Mouse (Mus musculus) cerebellum, adult 2 months (tissue): ENCODE measurements around the gene Slc26a1. TPM values are rescaled to one million over a fixed set of nuclear protein-coding genes. Genes with fewer than 3 reads are reported as not detected.

Source experiments
- DNase-seq, 2 experiments: peaks; one replicate each; pipeline ENCODE4 v3.0.0; 2021
- H3K27ac ChIP-seq: fragments of 200-500 bp; 2 replicates; pipeline ENCODE4 v1.5.1; 2012; ENCODE audit warnings: low read length, control low read depth, inconsistent platforms; ENCODE audit not compliant: insufficient read depth
- H3K27me3 ChIP-seq: fragments of 200-500 bp; 2 replicates; pipeline ENCODE4 v1.6.1; 2012; ENCODE audit warnings: inconsistent platforms, mild to moderate bottlenecking, low read length, moderate library complexity; ENCODE audit not compliant: control insufficient read depth, insufficient read depth
- H3K4me1 ChIP-seq: fragments of 200-500 bp; 2 replicates; pipeline ENCODE4 v1.6.1; 2011; ENCODE audit warnings: low read length; ENCODE audit not compliant: control insufficient read depth, insufficient read depth
- H3K4me3 ChIP-seq: fragments of 200-500 bp; replicated peaks from 2 replicates; pipeline ENCODE3; 2011; ENCODE audit warnings: mild to moderate bottlenecking, low read depth, low read length, control low read depth; ENCODE audit not compliant: insufficient read depth
- CTCF ChIP-seq: fragments of 200-500 bp; IDR thresholded peaks from 2 replicates; pipeline ENCODE4 v1.5.1; 2011; ENCODE audit warnings: low read depth, mild to moderate bottlenecking, control low read depth, low read length, moderate library complexity, borderline replicate concordance; ENCODE audit not compliant: insufficient read depth
- POLR2A ChIP-seq: fragments of 200-500 bp; IDR thresholded peaks from 2 replicates; pipeline ENCODE4 v1.6.1; 2011; ENCODE audit warnings: low read length, control low read depth, borderline replicate concordance; ENCODE audit not compliant: insufficient read depth
- WGBS: fragments of 180-500 bp; shearing (Covaris S2); methylation state at CpG from one replicate; pipeline ENCODE4 v1.1.7; 2018; 5-methylcytosine and 5-hydroxymethylcytosine counted together
- polyA plus RNA-seq: library from polyadenylated mRNA; depleted of rRNA; stranded (reverse); fragments of >200 nt; gene quantifications from 2 replicates; pipeline ENCODE4 v1.2.3, GENCODE M21; 2012

Gene Slc26a1
- polyA plus RNA-seq, 1 experiment, result 1.7 TPM

DNA sequence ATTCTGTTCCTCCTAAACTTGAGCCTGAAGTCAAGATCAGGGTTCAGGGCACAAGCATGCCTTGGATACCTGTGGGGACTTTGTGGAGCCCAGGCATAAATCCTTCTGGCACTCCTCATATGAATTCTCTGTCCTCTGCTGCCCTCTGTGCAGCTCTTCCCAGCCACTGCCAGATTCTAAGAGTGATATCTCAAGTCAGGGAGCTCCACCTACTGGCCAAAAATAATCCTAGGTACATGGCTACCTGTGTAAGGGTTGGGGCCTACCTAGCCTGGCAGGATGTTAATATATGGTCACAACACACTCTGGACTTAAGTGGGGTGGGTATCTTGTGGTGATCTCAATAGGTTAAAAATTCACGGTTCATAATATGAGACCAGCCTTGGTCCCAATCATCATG is 23.5 kb downstream of the Slc26a1 start:
- no peaks in the 10 kb centered on the region for H3K27me3 ChIP-seq

DNA sequence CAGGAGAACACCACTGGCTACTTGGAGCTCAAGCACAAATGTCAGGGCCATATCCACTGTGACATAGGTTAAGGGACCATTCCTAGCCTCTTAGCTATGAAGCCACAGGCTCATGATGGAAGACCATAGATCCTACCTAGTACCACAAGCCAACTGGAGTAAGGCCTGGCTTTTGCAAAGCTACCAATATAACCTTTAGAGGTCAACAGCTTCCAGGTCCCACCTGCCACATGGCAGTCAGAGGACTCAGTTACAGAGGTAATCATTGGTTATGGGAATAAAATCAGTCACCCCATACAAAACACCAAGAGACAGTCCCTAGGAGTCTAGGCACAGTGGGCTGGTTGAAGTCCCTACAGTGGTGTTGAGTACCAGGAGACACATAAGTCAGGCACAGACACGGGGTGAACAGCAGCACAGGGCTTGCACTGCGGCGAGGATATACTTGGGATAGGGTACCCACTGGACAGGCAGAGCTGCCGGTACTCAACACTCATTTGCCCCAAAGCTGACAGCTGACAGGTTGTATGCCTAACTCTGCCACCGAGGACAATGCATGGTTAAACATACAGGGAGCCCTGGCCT is 24.1 kb downstream of the Slc26a1 start:
- no peak overlapping the region for H3K4me3 ChIP-seq
- TF ChIP-seq POLR2A (no peak), CTCF (no peak)
- WGBS, result 82% methylated on average over 5 of the region's 5 CpGs
- DNase-seq, result no peak
- H3K27me3 ChIP-seq, result no peaks in the 10 kb centered on the region
- H3K4me1 ChIP-seq, result peaks cover 25% of the 10 kb centered on the region
- H3K27ac ChIP-seq, result 0 out of 2 replicates have a peak overlapping the region, but pooled peaks have one; percentile 58

More for the DNA sequence above, 23.5 kb downstream of the Slc26a1 start:
- Histone ChIP-seq H3K4me1 (peaks cover 24% of the 10 kb centered on the region), H3K27ac (no peak overlapping the region), H3K4me3 (no peak overlapping the region)
- DNase-seq, result peak; percentile 72 to 86
- TF ChIP-seq CTCF, result peak; percentile 77
- no peak for TF ChIP-seq POLR2A
- whole genome bisulfite sequencing, result 55% methylated on average over 1 of the region's 1 CpGs

DNA sequence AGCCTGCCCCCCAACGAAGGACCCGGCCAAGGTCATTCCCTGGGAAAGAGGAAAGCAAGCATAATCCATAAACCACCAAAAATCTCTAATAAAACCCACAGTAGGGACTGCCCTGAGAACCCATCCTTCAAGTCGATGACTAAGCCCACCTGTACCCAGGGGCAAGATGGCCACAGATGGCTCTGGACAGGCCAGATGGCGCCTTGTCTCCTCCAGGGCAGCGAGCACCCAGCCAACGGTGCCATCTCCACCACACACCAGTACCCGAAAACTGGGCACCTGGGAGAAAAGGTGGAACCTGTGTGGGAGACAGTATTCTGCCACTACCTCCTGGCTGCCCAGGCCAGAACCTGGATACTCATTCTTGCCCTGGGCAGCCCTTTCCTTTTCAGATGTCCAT is 25.0 kb downstream of the Slc26a1 start:
- 44% methylated on average over 7 of the region's 7 CpGs for WGBS
- TF ChIP-seq CTCF, result no peak
- TF ChIP-seq POLR2A, result no peak
- no peak overlapping the region for H3K4me3 ChIP-seq
- no peaks in the 10 kb centered on the region for H3K27me3 ChIP-seq
- peak overlapping the region; percentile 58 for H3K27ac ChIP-seq
- peak; percentile 62 to 77 for DNase-seq
- H3K4me1 ChIP-seq, result peaks cover 33% of the 10 kb centered on the region

DNA sequence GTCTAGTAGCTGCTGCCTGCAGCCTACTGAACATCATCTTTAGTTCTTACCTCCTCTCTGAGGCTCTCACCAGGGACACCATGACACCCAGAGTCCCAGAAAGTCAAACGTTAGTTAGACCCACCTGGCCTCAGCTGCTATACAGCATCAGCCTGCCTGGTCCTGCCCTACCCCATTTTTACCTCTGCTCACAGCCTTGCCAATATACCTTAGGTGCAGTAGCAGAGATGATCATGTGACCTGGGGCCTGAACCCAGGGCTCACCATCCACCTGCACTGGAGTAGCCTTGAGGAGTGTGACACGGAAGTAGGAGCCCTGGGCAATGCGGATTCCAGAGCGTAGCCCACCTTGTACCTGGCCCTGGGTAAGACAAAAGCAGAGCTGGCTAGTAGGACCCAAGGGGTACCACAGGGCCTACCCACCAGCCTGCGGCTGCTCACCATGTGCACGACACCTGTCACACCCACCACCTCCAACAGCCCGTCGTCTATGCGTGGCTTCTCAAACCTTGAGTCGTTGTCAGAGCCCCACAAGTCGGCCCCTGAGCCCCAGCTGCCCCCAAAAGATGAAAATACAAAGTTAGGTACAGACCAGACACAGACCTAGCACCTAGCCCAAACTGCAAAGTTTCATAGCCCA is 26.3 kb downstream of the Slc26a1 start:
- WGBS, result 88% methylated on average over 11 of the region's 11 CpGs
- TF ChIP-seq POLR2A (no peak), CTCF (no peak)
- Histone ChIP-seq H3K4me1 (peaks cover 33% of the 10 kb centered on the region), H3K27me3 (no peaks in the 10 kb centered on the region), H3K4me3 (no peak overlapping the region), H3K27ac (no peak overlapping the region)
- no peak for DNase-seq

DNA sequence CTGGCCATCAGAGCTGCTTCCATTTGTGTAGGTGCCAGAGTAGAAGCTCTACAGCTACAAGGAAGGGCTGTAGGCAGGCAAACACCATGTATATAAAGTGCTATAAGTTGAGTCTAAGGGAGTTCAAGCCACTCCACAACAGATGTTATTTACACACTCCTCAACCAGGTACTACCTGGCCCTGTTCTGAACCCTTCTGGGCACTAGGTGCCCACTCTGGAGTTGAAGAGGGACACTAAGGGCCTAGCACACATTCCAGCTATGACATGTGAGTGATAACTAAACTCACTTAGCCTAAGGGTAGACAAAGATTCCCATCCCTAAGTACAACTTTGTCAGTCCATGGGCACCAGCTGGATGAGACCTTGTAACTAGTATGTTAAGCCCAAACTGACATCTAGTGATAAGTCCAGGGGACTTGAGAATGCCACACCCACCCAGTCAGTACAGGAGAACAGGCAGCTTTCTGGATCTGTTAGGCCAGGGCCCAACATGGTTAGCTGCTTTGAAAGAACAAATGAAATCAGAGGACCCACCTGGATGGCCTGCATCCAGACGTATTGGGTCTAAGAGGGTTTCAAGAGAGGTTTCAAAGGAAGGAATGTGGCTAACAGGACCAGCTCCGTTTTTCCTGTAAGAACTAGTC is 27.4 kb downstream of the Slc26a1 start:
- Histone ChIP-seq H3K4me1 (peaks cover 33% of the 10 kb centered on the region), H3K4me3 (no peak overlapping the region), H3K27ac (no peak overlapping the region), H3K27me3 (no peaks in the 10 kb centered on the region)
- WGBS, result 93% methylated on average over 2 of the region's 2 CpGs
- TF ChIP-seq CTCF (no peak), POLR2A (no peak)
- DNase-seq, result no peak

DNA sequence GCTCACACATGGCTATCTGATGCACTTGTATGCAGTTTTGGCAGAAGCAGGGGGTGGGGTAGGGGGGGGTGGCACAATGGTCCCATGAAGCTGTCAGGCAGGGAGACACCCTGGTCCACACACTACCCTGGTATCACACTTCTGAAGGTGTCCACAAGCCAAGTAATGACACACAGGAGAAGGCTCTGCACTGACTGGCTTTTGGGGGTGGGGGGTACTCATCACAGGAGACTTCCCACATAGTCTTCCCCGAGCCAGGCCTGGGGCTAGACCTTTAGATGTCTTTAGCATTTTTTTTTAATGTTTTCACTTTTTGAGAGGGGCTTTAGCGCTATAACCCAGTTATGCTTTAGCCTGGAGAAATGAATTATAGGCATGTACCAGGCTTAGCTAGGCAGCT is 28.1 kb downstream of the Slc26a1 start:
- Histone ChIP-seq H3K4me1 (peaks cover 33% of the 10 kb centered on the region), H3K27ac (no peak overlapping the region), H3K27me3 (no peaks in the 10 kb centered on the region), H3K4me3 (no peak overlapping the region)
- TF ChIP-seq CTCF (no peak), POLR2A (no peak)
- WGBS, result 94% methylated on average over 2 of the region's 2 CpGs
- no peak for DNase-seq

DNA sequence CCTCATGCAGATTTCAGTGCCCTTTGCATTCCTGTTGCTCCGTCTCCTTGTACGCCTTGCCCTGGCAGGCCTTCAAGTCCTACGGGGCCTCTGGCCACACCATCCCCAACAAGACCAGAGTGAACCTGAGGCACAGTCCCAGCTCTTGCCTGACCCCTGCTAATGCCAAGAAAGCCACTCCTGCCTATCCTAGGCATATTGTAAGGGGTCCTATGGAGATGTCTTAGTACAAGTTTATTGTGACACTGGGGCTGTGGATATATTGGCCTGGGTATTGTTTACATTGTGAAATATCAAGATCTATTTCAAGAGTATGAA is 29.1 kb downstream of the Slc26a1 start:
- TF ChIP-seq CTCF (no peak), POLR2A (no peak)
- 2% methylated on average over 3 of the region's 3 CpGs for WGBS
- H3K27ac ChIP-seq, result peak overlapping the region; percentile 29; the same call in 1 of the 2 replicates
- H3K27me3 ChIP-seq, result no peaks in the 10 kb centered on the region
- H3K4me1 ChIP-seq, result peaks cover 29% of the 10 kb centered on the region
- H3K4me3 ChIP-seq, result no peak overlapping the region
- DNase-seq, result no peak

DNA sequence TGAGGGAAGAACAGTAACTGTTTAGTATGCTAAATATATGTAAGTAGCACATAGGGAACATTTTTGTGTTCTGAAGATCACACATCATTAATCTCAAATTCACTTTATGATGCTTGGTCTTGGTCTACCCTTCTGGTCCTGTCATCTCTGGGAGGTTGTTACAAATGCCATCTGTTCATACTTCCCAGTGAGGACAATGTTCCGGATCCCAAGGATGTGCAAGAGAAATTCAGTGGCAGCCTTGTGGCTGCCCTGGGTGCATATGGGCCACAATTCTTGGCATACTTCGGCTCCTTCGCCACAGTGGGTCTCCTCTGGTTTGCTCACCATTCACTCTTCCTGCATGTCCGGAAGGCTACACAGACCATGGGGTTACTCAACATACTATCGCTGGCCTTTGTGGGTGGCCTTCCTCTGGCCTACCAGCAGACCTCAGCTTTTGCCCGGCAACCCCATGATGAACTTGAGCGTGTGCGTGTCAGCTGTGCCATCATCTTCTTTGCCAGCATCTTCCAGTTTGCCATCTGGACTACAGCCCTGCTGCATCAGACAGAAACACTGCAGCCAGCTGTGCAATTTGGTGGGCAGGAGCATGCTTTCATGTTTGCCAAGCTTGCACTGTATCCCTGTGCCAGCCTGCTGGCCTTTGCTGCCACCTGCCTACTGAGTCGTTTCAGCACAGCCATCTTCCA is 29.6 kb downstream of the Slc26a1 start:
- Histone ChIP-seq H3K27me3 (no peaks in the 10 kb centered on the region), H3K4me3 (no peak overlapping the region), H3K4me1 (peaks cover 26% of the 10 kb centered on the region), H3K27ac (peak overlapping the region; percentile 29)
- TF ChIP-seq POLR2A (no peak), CTCF (peak; percentile 66)
- WGBS, result 11% methylated on average over 9 of the region's 9 CpGs
- peak; percentile 65 to 70 for DNase-seq
